Mouse (Mus musculus) large intestine, adult 2 months (tissue): ENCODE measurements around the gene Cltc. TPM values are rescaled to one million over a fixed set of nuclear protein-coding genes. Genes with fewer than 3 reads are reported as not detected.
"Not testable (repeated sequence)": the region's sequence is repeated elsewhere in the genome, so short reads cannot be mapped to it uniquely, and the experiment has no call there.

Experiments
- DNase-seq: peaks from one replicate; pipeline ENCODE4 v3.0.0-alpha.2; 2012; ENCODE audit warnings: low read depth, low spot score
- WGBS: fragments of 180-500 bp; shearing (Covaris S2); methylation state at CpG from one replicate; pipeline ENCODE4 v1.1.7; 2018; 5-methylcytosine and 5-hydroxymethylcytosine counted together
- polyA plus RNA-seq: library from polyadenylated mRNA; depleted of rRNA; stranded (reverse); fragments of >200 nt; gene quantifications from 2 replicates; pipeline ENCODE4 v1.2.3, GENCODE M21; 2012

Gene Cltc
- polyA plus RNA-seq, 1 experiment = 116 TPM

DNA sequence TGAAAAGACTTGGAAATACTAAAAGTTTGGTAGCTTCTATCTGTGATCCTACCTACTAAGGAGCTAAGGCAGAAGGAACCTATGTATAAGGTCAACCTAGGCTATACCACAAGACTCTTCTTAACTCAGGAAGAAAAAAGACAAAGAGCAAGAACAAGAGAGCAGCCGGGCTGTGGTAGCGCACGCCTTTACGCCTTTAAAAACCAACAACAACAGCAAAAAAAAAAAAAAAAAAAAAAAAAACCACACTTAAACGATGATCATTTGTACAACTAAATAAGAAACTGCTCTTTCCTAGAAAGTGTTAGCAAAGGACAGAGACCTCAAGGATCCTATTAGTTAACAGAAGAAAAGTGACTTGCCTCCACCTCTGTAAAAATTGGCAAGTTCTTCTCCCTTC lies 15.9 kb downstream of the Cltc start:
- WGBS = 77% methylated on average over 5 of the region's 5 CpGs
- no peak for DNase-seq

DNA sequence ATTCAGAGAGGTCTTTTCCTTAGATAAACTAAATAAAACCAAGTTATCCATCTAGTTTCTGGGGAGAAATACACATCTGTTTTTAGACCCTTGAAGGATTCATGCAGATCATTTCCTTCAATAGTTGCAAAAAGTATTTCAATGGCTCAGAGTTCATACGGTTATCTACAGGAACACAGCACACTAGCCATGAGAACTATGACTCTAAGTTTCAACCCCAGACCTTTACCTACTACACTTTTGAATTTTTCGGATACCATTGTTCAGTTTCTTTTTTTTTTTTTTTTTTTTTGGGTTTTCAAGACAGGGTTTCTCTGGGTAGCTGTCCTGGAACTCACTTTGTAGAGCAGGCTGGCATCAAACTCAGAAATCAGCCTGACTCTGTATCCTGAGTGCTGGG lies 17.9 kb downstream of the Cltc start:
- no peak for DNase-seq
- 13% methylated on average over 2 of the region's 2 CpGs for WGBS

DNA sequence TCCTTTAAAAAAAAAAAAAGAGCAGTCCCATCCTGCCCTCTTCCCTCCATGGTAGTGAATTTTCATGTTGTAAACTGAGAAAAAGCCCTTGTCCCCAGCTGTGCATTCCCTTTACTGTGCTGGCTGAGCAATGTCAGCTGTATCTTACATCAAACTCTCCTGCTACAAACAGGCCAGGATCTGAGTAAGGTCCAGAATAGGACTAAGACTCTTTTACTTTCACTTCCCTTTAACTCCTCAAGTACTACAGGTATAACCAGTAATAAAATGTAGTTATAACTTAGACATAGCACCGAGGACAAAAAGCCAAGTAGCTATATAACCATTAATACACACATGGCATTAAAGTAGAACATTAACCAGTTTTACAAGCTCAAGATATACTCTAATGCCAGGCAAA lies 18.4 kb downstream of the Cltc start:
- 27% methylated on average over 1 of the region's 1 CpGs for WGBS
- no peak for DNase-seq

DNA sequence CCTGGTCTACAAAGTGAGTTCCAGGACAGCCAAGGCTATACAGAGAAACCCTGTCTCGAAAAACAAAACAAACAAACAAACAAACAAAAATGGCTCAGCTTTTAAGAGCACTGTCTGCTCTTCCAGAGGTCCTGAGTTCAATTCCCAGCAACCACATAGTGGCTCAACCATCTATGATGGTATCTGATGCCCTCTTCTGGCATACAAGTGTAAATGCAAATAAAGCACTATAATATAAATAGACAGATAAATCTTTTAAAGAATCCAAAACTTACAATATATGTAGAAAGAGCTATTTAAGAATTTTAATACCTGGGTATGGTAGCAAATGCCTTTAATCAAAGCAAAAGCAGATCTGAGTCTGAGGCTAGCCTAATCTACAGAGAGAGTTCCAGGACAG lies 19.1 kb downstream of the Cltc start:
- not testable (repeated sequence) for DNase-seq
- 83% methylated on average over 1 of the region's 1 CpGs for WGBS

- WGBS = 19% methylated on average over 8 of the region's 8 CpGs
- DNase-seq = no peak
Measured at GRCm38 (mm10) chr11:86737301-86738000, 19.9 kb downstream of the Cltc start.

DNA sequence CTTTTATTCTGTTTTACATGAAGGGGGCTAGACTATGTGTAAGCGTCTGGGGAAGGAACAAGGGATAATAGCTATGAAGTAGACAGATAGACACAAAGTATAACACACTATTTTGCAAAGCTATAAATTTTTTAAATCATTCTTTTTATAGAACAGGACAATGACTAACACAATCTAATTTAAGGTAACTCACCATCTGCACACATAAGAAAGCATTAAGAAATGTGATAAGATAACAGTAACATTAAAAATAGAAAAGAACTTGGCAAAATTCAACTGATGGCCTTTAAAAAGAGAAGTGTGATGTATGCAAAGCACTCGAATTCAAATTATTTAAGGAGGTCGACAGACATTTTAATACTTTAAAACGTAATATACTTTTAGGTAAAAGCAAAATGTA lies 22.4 kb downstream of the Cltc start:
- 78% methylated on average over 4 of the region's 4 CpGs for WGBS
- DNase-seq = no peak

GRCm38 (mm10) chr11:86734241-86734939 lies 23.0 kb downstream of the Cltc start:
- DNase-seq = no peak
- 33% methylated on average over 10 of the region's 10 CpGs for WGBS

GRCm38 (mm10) chr11:86731443-86731842 lies 25.9 kb downstream of the Cltc start:
- 83% methylated on average over 2 of the region's 2 CpGs for WGBS
- no peak for DNase-seq

DNA sequence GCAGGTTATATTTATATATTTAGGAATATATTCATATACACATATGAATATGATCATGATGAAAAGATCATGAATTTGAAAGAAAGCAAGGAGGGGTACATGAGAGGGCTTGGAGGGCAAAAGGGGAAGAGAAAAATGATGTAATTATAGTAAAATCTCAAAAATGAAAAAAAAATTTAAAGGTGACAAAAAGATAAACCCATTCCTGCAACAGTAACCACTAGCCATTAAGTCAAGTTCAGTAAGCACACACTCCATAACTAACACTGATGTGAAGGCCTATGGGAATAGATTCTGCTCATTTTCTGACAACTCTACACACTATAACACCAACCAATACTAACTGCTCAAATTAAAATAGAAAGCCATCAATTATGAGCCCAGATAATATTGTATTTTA lies 31.8 kb downstream of the Cltc start:
- no peak for DNase-seq

DNA sequence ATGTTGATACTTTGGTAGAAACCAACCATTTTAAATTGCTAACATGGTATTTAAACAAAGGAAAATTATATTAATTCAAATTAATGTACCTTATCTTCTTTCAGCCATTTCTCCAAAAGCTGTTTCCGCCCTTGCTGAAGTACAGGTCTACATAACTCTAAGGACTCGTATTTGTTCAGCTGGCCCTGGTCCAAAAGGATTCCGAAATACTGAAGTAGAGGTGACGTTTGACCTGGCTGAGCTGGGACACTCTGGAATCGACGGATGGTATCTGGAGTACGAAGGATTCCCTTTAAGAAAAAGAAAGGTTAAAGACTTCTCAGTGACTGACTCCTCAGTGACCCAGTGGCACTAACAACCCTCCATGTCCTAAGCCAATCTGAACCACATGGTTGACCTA lies 32.4 kb downstream of the Cltc start:
- DNase-seq = no peak
- 51% methylated on average over 7 of the region's 7 CpGs for WGBS

DNA sequence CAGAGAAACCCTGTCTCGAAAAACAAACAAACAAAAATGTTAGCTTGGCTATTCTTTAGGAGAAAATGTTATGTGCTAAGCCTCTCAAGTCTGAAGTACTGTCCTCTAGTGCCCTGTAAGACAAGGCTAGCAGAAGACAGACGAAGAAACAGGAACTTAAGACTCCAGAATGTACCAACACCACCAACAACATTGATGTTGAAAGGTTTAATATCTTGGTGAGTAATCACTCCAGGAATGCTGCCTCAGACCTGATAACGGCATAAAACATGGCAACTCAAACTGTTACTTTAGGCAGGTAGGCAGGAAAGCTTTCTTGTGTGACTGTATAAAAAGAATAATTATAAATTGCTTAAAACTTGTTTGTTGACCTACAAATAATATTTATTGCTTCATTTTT lies 33.4 kb downstream of the Cltc start:
- WGBS = 82% methylated on average over 3 of the region's 3 CpGs

DNA sequence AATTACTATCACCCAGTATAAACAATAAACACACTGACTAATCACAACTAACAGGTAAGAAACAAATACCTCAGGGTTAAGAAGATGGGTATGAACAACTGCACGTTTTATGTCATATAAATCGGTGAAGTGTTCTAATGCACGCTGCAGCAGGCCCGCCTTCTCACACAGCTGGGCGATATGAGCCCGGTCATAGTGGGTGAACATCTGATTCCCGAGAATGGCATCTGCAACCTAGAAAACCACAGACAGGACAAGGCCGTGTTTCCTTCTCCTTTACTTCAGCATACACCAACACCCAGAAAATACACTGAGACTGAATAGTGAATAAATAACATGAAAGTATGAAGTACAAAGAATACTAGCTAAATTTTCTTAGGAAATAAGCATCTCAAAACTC lies 38.0 kb downstream of the Cltc start:
- 82% methylated on average over 8 of the region's 8 CpGs for WGBS
- no peak for DNase-seq

More for the DNA sequence above, 33.4 kb downstream of the Cltc start:
- DNase-seq = no peak

DNA sequence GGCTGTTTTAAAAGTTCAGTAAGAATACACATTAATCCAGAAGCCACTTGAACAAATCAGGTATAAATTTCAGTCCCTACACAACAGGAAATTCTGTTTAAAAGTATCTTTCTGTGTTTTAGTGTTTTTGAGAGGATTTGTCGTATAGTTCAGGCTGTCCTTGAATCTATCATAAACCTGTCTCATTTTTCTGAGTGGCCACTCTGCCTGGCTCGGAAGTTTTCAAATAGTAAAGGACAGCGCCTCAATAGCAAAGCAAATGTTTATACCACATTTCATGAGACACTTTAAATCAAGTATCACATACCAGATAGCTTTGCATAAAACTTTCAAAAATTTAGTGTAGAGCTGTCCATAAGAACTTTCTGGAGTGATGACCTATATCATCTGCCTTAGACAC lies 39.0 kb downstream of the Cltc start:
- no peak for DNase-seq
- 86% methylated on average over 3 of the region's 3 CpGs for WGBS

- no peak for DNase-seq
- 84% methylated on average over 6 of the region's 6 CpGs for WGBS
Measured at GRCm38 (mm10) chr11:86717306-86718065, 39.9 kb downstream of the Cltc start.

DNA sequence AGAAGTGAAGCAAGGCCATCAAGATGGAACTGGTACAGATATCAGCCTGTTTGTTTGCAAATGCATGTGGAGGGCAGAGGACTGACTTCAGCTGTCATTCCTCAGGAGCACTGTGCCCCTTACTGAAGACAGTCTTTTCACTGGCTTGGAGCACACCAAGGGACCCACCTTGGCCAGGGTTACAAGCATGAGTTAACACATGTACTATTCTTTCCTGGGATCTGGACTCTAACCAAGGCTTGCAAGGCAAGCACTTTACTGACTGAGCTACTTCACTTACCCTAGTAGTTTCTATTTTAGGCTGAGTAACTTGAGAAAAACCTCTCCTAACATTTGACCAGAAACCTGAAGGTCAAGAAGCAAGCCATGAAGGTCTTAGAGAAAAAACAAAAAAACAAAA lies 42.8 kb downstream of the Cltc start:
- DNase-seq = no peak

- 96% methylated on average over 4 of the region's 4 CpGs for WGBS
- no peak for DNase-seq
Measured at GRCm38 (mm10) chr11:86701151-86701550, 56.2 kb downstream of the Cltc start.

DNA sequence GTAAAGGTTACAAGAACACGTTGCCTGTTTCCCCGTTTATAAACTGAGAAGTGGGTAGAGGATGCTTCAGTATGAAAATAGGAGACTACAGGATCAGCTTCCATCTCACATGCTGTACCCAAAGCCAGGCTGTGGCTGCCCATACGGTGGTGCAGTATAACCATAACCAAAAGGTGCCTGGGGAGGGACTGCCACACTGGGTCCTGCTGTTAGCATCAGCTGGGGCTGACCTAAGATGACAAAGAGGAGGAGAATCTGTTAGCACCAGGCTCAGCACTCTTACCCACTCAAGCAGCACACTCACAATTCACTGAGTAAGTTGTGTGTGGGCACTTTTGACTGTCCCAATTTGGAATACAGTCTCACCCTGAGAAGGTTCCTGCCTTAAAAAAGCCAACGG lies 61.9 kb downstream of the Cltc start:
- WGBS = 73% methylated on average over 4 of the region's 4 CpGs

GRCm38 (mm10) chr11:86692546-86692945 lies 64.8 kb downstream of the Cltc start:
- no peak for DNase-seq
- WGBS = 78% methylated on average over 2 of the region's 2 CpGs

More for the DNA sequence above, 61.9 kb downstream of the Cltc start:
- no peak for DNase-seq

GRCm38 (mm10) chr11:86691956-86692355 lies 65.4 kb downstream of the Cltc start:
- 89% methylated on average over 2 of the region's 2 CpGs for WGBS
- no peak for DNase-seq

- WGBS = 81% methylated on average over 3 of the region's 3 CpGs
- DNase-seq = no peak
Measured at GRCm38 (mm10) chr11:86691482-86691881, 65.9 kb downstream of the Cltc start.

DNA sequence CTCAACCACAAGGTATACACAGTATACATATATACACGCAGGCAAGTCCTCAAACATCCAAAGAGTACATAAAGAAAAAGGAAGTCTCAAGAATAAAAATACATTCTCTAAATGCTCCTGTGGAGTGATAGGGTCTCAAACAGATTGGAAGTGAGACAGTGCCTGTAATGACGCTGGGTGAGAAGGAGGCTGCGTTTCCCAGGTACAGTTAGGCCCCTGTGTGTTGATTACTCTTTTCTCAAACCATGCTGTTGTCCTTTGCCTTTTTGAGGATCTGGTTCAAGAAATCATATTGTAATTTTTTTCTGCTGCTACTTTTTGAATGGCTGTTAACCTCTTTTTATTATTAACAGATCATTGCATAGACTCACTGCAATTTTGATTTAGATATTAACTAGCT lies 67.0 kb downstream of the Cltc start:
- WGBS = 80% methylated on average over 3 of the region's 3 CpGs
- no peak for DNase-seq
